In genomic region chr11:75510627-75510993, GRCm38 (mm10) we compare ENCODE assay signal across 8 mouse cellular contexts. TPM values are rescaled to one million over a fixed set of nuclear protein-coding genes. Genes with fewer than 3 reads are reported as not detected.
DNase-seq lines count a peak whose midpoint lies in the region; ATAC-seq lines count a peak whose summit lies in the region.

No protein-coding gene starts in this region.

- 3% methylated on average over 23 of the region's 24 CpGs for WGBS in intestine, embryonic 14.5 days

- peaks cover 18% of the 10 kb centered on the region for H3K4me1 ChIP-seq in intestine, embryonic 14.5 days (replicated peaks; ENCODE audit: control insufficient read depth, insufficient read depth, low read length)

- H3K4me2 ChIP-seq in intestine, embryonic 14.5 days (ENCODE audit: low read length): peak overlapping the region; percentile 96

- peak overlapping the region; percentile 74 for H3K27ac ChIP-seq in intestine, embryonic 14.5 days (ENCODE audit: low read depth)

- no peaks in the 10 kb centered on the region for H3K27me3 ChIP-seq in intestine, embryonic 14.5 days (replicated peaks; ENCODE audit: control insufficient read depth, insufficient read depth, low read length)

- H3K9me3 ChIP-seq in intestine, embryonic 14.5 days (ENCODE audit: control insufficient read depth, low read length): no peaks in the 10 kb centered on the region

- peak overlapping the region; percentile 51 for H3K4me3 ChIP-seq in intestine, embryonic 14.5 days (ENCODE audit: low read depth, low read length)

- H3K9ac ChIP-seq in intestine, embryonic 14.5 days (ENCODE audit: low read length): peak overlapping the region; percentile 48

- ATAC-seq in intestine, embryonic 14.5 days (replicated peaks; ENCODE audit: low FRiP score, low TSS enrichment, low read depth): peak; percentile 81
- peak; percentile 86 for ATAC-seq in megakaryocyte-erythroid progenitor cell, adult 5-6 weeks (replicated peaks; ENCODE audit: low FRiP score, low TSS enrichment, poor library complexity, severe bottlenecking)

- intact Hi-C loops in left cerebral cortex, postnatal 14 days (cut with DNase I): loop anchor here (10.0 kb wide), 1 partner anchor 106 kb away; no protein-coding TSS in a partner anchor

- peak; percentile 95 for DNase-seq in adrenal gland, adult 2 months
- DNase-seq in embryo, embryonic 10.5 days (ENCODE audit: low spot score): peak; percentile 94
- DNase-seq in gastrocnemius, postnatal 25 days: peak; percentile 94
- peak; percentile 97 for DNase-seq in intestine, embryonic 14.5 days (ENCODE audit: low spot score)
- peak; percentile 90 to 96 for DNase-seq in left cerebral cortex, postnatal 14 days (ENCODE audit: low spot score in 2 of 2)
- DNase-seq in right cerebral cortex, postnatal 14 days: peak; percentile 95
- peak; percentile 93 to 96 for DNase-seq in urinary bladder, postnatal 4 days (ENCODE audit: low spot score in 2 of 2)

- H3K36me3 ChIP-seq in intestine, embryonic 14.5 days (ENCODE audit: control insufficient read depth, insufficient read depth, low read length): peaks cover 41% of the 10 kb centered on the region

RNA-seq across cellular contexts. Expression of gene Rilp, which starts 0.7 kb away (rescaled TPM):
- 10 to 100 TPM; 12.1 to 13.2 TPM for total RNA-seq in adrenal gland, adult 2 months (2021)
- polyA plus RNA-seq in adrenal gland, adult 2 months (2012; rRNA removed): 8.8 and 10.0 TPM in 2 replicates
- 10 to 100 TPM; 39.2 to 42.8 TPM for total RNA-seq in gastrocnemius, postnatal 25 days (2021)
- polyA plus RNA-seq in intestine, embryonic 14.5 days (2014; fragmentation: Nextera tagmentation; extraction: Ambion mirVana): 0.43 and 0.65 TPM in 2 replicates
- 1 to 10 TPM; 2.0 to 2.5 TPM for total RNA-seq in left cerebral cortex, postnatal 14 days (2021)
- total RNA-seq in megakaryocyte-erythroid progenitor cell, adult 5-6 weeks (2014; fragmentation: Nextera tagmentation): 1.5 TPM in 1 of 2 replicates, not detected in the other
- 0.72 TPM in 1 of 2 replicates, not detected in the other for total RNA-seq in megakaryocyte-erythroid progenitor cell, adult 5-6 weeks (2017)

RNA-seq across cellular contexts. Expression of gene Scarf1, which starts 2.7 kb away (rescaled TPM):
- total RNA-seq in adrenal gland, adult 2 months (2021): 1 to 10 TPM; 7.5 to 7.8 TPM
- polyA plus RNA-seq in adrenal gland, adult 2 months (2012; rRNA removed): 27.4 and 33.5 TPM in 2 replicates
- 1 to 10 TPM; 3.2 to 4.7 TPM for total RNA-seq in gastrocnemius, postnatal 25 days (2021)
- polyA plus RNA-seq in intestine, embryonic 14.5 days (2014; fragmentation: Nextera tagmentation; extraction: Ambion mirVana): 5.4 and 6.0 TPM in 2 replicates
- 1 to 10 TPM; 3.0 to 3.3 TPM for total RNA-seq in left cerebral cortex, postnatal 14 days (2021)
- total RNA-seq in megakaryocyte-erythroid progenitor cell, adult 5-6 weeks (2014; fragmentation: Nextera tagmentation): 1.0 TPM in 1 of 2 replicates, not detected in the other
- total RNA-seq in megakaryocyte-erythroid progenitor cell, adult 5-6 weeks (2017): 0.65 TPM in 1 of 2 replicates, not detected in the other

RNA-seq across cellular contexts. Expression of gene Slc43a2, which starts 20.9 kb away (rescaled TPM):
- total RNA-seq in adrenal gland, adult 2 months (2021): 10 to 100 TPM; 21.2 to 38.3 TPM
- polyA plus RNA-seq in adrenal gland, adult 2 months (2012; rRNA removed): 28.2 and 28.7 TPM in 2 replicates
- total RNA-seq in gastrocnemius, postnatal 25 days (2021): 10 to 100 TPM; 23.5 to 26.8 TPM
- polyA plus RNA-seq in intestine, embryonic 14.5 days (2014; fragmentation: Nextera tagmentation; extraction: Ambion mirVana): 3.5 and 4.8 TPM in 2 replicates
- total RNA-seq in left cerebral cortex, postnatal 14 days (2021): 10 to 100 TPM; 53.0 to 61.5 TPM
- 1.2 and 2.2 TPM in 2 replicates for total RNA-seq in megakaryocyte-erythroid progenitor cell, adult 5-6 weeks (2014; fragmentation: Nextera tagmentation)
- 1.9 and 2.9 TPM in 2 replicates for total RNA-seq in megakaryocyte-erythroid progenitor cell, adult 5-6 weeks (2017)

RNA-seq across cellular contexts. Expression of gene Prpf8, which starts 24.0 kb away (rescaled TPM):
- total RNA-seq in adrenal gland, adult 2 months (2021): 100 to 1,000 TPM; 132 to 162 TPM
- 43.2 and 58.6 TPM in 2 replicates for polyA plus RNA-seq in adrenal gland, adult 2 months (2012; rRNA removed)
- total RNA-seq in gastrocnemius, postnatal 25 days (2021): 10 to 100 TPM; 56.9 to 59.4 TPM
- polyA plus RNA-seq in intestine, embryonic 14.5 days (2014; fragmentation: Nextera tagmentation; extraction: Ambion mirVana): 86.9 and 88.7 TPM in 2 replicates
- 100 to 1,000 TPM; 115 to 116 TPM for total RNA-seq in left cerebral cortex, postnatal 14 days (2021)
- total RNA-seq in megakaryocyte-erythroid progenitor cell, adult 5-6 weeks (2014; fragmentation: Nextera tagmentation): 160 and 198 TPM in 2 replicates
- 118 and 144 TPM in 2 replicates for total RNA-seq in megakaryocyte-erythroid progenitor cell, adult 5-6 weeks (2017)

RNA-seq across cellular contexts. Expression of gene Tlcd2, which starts 49.1 kb away (rescaled TPM):
- 1 to 10 TPM; 7.6 to 9.7 TPM for total RNA-seq in adrenal gland, adult 2 months (2021)
- 22.2 and 27.3 TPM in 2 replicates for polyA plus RNA-seq in adrenal gland, adult 2 months (2012; rRNA removed)
- 1 to 10 TPM; 3.9 to 6.9 TPM for total RNA-seq in gastrocnemius, postnatal 25 days (2021)
- 22.4 and 23.1 TPM in 2 replicates for polyA plus RNA-seq in intestine, embryonic 14.5 days (2014; fragmentation: Nextera tagmentation; extraction: Ambion mirVana)
- total RNA-seq in left cerebral cortex, postnatal 14 days (2021): under 1 TPM; 0.33 to 0.95 TPM
- total RNA-seq in megakaryocyte-erythroid progenitor cell, adult 5-6 weeks (2014; fragmentation: Nextera tagmentation): 13.8 and 19.9 TPM in 2 replicates
- total RNA-seq in megakaryocyte-erythroid progenitor cell, adult 5-6 weeks (2017): 9.5 and 14.7 TPM in 2 replicates

Comparison
In these comparisons a context has a peak if more than half of its experiments do, and no peak if none do; other contexts are left out.
1. Peak in every context shown above with its lines: DNase-seq, ATAC-seq, H3K4me3 ChIP-seq and H3K27ac ChIP-seq.
2. RNA of gene Slc43a2, which starts 20.9 kb away (total RNA-seq): 53.0 to 61.5 TPM in left cerebral cortex, postnatal 14 days, 21.2 to 38.3 TPM in adrenal gland, adult 2 months and 23.5 to 26.8 TPM in gastrocnemius, postnatal 25 days; 1.2 to 2.9 TPM in megakaryocyte-erythroid progenitor cell, adult 5-6 weeks; every median in the first group is over 4 times any median in the second.